In the genomic region with DNA sequence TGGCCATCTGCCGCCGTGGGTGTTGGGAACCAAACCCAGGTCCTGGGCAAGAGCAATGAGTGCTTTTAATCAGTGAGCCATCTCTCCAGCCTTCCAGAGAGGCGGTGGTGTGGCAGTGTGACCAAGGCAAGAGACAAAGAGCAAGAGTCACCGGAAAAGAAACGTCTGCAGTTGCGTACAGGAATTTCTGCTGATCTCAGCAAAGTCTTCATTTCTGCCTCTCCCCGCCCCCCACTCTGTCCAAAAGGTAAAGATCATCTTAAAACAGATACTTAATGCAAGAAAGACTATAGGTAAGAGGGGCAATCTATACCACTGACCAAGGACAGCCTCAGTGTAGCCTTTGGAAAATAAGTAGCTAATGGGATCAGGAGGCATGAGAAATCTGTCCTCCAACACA, we compare ENCODE assay signal across 24 mouse cellular contexts. TPM values are rescaled to one million over a fixed set of nuclear protein-coding genes. Genes with fewer than 3 reads are reported as not detected.
"Had no signal": no experiment of that assay in that cellular context is flagged by ENCODE, and none has a peak within 500 bp of the region (broad histone marks: within the 10 kb centered on the region; RNA-seq: fewer than 3 reads in every experiment).

No protein-coding gene starts in this region.

- H3K27ac ChIP-seq: heart, adult 2 months; heart, embryonic 13.5 days; heart, embryonic 15.5 days; hindbrain, embryonic 13.5 days; hindbrain, embryonic 15.5 days; hindbrain, postnatal 0 days; kidney, postnatal 0 days; limb, embryonic 10.5 days; limb, embryonic 12.5 days; liver, embryonic 13.5 days; liver, embryonic 15.5 days had no signal

- H3K4me1 ChIP-seq: heart, embryonic 13.5 days; heart, embryonic 15.5 days; hindbrain, embryonic 13.5 days; hindbrain, embryonic 15.5 days; limb, embryonic 12.5 days; liver, embryonic 13.5 days; liver, embryonic 15.5 days had no signal

- H3K9ac ChIP-seq: heart, embryonic 13.5 days; heart, embryonic 15.5 days; hindbrain, embryonic 13.5 days; hindbrain, embryonic 15.5 days; limb, embryonic 12.5 days; liver, embryonic 13.5 days; liver, embryonic 15.5 days had no signal

- ATAC-seq: hindbrain, postnatal 0 days; intestine, embryonic 16.5 days had no signal

- H3K36me3 ChIP-seq: heart, embryonic 13.5 days; heart, embryonic 15.5 days; hindbrain, embryonic 13.5 days; hindbrain, embryonic 15.5 days; limb, embryonic 10.5 days; limb, embryonic 12.5 days; liver, embryonic 13.5 days; liver, embryonic 15.5 days had no signal

- H3K4me2 ChIP-seq: heart, embryonic 13.5 days; heart, embryonic 15.5 days; hindbrain, embryonic 13.5 days; hindbrain, embryonic 15.5 days; limb, embryonic 12.5 days; liver, embryonic 11.5 days; liver, embryonic 13.5 days; liver, embryonic 15.5 days had no signal

- DNase-seq: gastrocnemius, postnatal 14 days; gastrocnemius, postnatal 36 days; heart, adult 2 months; heart, postnatal 14 days; heart, postnatal 36 days; kidney, adult 11 months; kidney, adult 8-10 months; kidney, postnatal 14 days; layer of hippocampus, adult 9-11 months; layer of hippocampus, postnatal 36 days; liver; liver, embryonic 13.5 days had no signal

- H3K27me3 ChIP-seq: heart, embryonic 15.5 days; hindbrain, embryonic 13.5 days; hindbrain, embryonic 15.5 days; limb, embryonic 12.5 days; liver, embryonic 13.5 days; liver, embryonic 15.5 days had no signal

- H3K4me3 ChIP-seq: heart, adult 2 months; heart, embryonic 13.5 days; heart, embryonic 15.5 days; hindbrain, embryonic 13.5 days; hindbrain, embryonic 15.5 days; limb, embryonic 10.5 days; limb, embryonic 12.5 days; liver, embryonic 13.5 days; liver, embryonic 15.5 days had no signal

- H3K9me3 ChIP-seq: heart, embryonic 13.5 days; heart, embryonic 15.5 days; hindbrain, embryonic 13.5 days; hindbrain, embryonic 15.5 days; limb, embryonic 10.5 days; limb, embryonic 12.5 days; liver, embryonic 13.5 days; liver, embryonic 15.5 days had no signal

RNA-seq across cellular contexts. Expression of gene Tmem150c, which starts 14.8 kb away (rescaled TPM):
- total RNA-seq: hematopoietic stem cell, adult 5-6 weeks had no signal
